Comparison of ENCODE assay signal across 9 mouse cellular contexts in genomic region chr2:151970191-151971172, GRCm38 (mm10). TPM values are rescaled to one million over a fixed set of nuclear protein-coding genes. Genes with fewer than 3 reads are reported as not detected.
DNase-seq lines count a peak whose midpoint lies in the region; ATAC-seq lines count a peak whose summit lies in the region.
"Had no signal": no experiment of that assay in that cellular context is flagged by ENCODE, and none has a peak within 500 bp of the region (broad histone marks: within the 10 kb centered on the region; RNA-seq: fewer than 3 reads in every experiment).

No protein-coding gene starts in this region.

- H3K27ac ChIP-seq in forebrain, embryonic 15.5 days (replicated peaks): peak overlapping the region; percentile 87
- H3K27ac ChIP-seq in liver, embryonic 15.5 days (replicated peaks): no peak overlapping the region
- H3K27ac ChIP-seq in neural tube, embryonic 12.5 days: peak overlapping the region; percentile 81
- H3K27ac ChIP-seq in stomach, embryonic 16.5 days (ENCODE audit: low read length): peak overlapping the region; percentile 60; the same call in 1 of the 2 replicates

- 39% methylated on average over 53 of the region's 53 CpGs for WGBS in forebrain, embryonic 15.5 days
- 44% methylated on average over 53 of the region's 53 CpGs for WGBS in liver, embryonic 15.5 days (ENCODE audit: insufficient replicate concordance)
- WGBS in neural tube, embryonic 12.5 days: 47% methylated on average over 53 of the region's 53 CpGs
- WGBS in stomach, embryonic 16.5 days: 47% methylated on average over 53 of the region's 53 CpGs

- H3K4me3 ChIP-seq in forebrain, embryonic 15.5 days: peak overlapping the region; percentile 48
- H3K4me3 ChIP-seq in liver, embryonic 15.5 days (replicated peaks): peak overlapping the region; percentile 15; the same call in 1 of the 2 replicates
- H3K4me3 ChIP-seq in neural tube, embryonic 12.5 days: peak overlapping the region; percentile 46
- H3K4me3 ChIP-seq in stomach, embryonic 16.5 days (replicated peaks; ENCODE audit: low read length): peak overlapping the region; percentile 33

- no peaks in the 10 kb centered on the region for H3K9me3 ChIP-seq in forebrain, embryonic 15.5 days
- no peaks in the 10 kb centered on the region for H3K9me3 ChIP-seq in liver, embryonic 15.5 days (replicated peaks)
- H3K9me3 ChIP-seq in neural tube, embryonic 12.5 days: no peaks in the 10 kb centered on the region
- H3K9me3 ChIP-seq in stomach, embryonic 16.5 days (replicated peaks; ENCODE audit: control insufficient read depth, low read length): no peaks in the 10 kb centered on the region
- H3K9me3 ChIP-seq: G1E had no signal

- peak; percentile 87 for DNase-seq in CD4-positive helper T cell, adult 2 months (ENCODE audit: low read depth, low spot score)
- DNase-seq in brain, embryonic 18.5 days (ENCODE audit: low read depth, low spot score): peak; percentile 85
- peak; percentile 90 to 92 for DNase-seq in heart, postnatal 10 days
- DNase-seq in kidney, postnatal 25 days: peak; percentile 89 to 93

- peak overlapping the region; percentile 69 for H3K9ac ChIP-seq in forebrain, embryonic 15.5 days (replicated peaks)
- H3K9ac ChIP-seq in liver, embryonic 15.5 days: no peak overlapping the region
- H3K9ac ChIP-seq in neural tube, embryonic 12.5 days: peak overlapping the region; percentile 77
- H3K9ac ChIP-seq in stomach, embryonic 16.5 days (ENCODE audit: low read length): peak overlapping the region; percentile 57

- peak overlapping the region; percentile 81 for H3K4me2 ChIP-seq in forebrain, embryonic 15.5 days (replicated peaks)
- H3K4me2 ChIP-seq in liver, embryonic 15.5 days: peak overlapping the region; percentile 52
- peak overlapping the region; percentile 72 for H3K4me2 ChIP-seq in neural tube, embryonic 12.5 days (replicated peaks)
- H3K4me2 ChIP-seq in stomach, embryonic 16.5 days (ENCODE audit: low read depth, low read length): peak overlapping the region; percentile 67

- intact Hi-C loops in heart, postnatal 10 days (cut with DNase I): no loop called here

- peaks cover 75% of the 10 kb centered on the region for H3K4me1 ChIP-seq in forebrain, embryonic 15.5 days
- H3K4me1 ChIP-seq in liver, embryonic 15.5 days (replicated peaks): peaks cover 63% of the 10 kb centered on the region
- H3K4me1 ChIP-seq in neural tube, embryonic 12.5 days: peaks cover 76% of the 10 kb centered on the region
- H3K4me1 ChIP-seq in stomach, embryonic 16.5 days (ENCODE audit: control insufficient read depth, insufficient read depth, low read length): peaks cover 48% of the 10 kb centered on the region

- peak; percentile 92 for ATAC-seq in forebrain, embryonic 15.5 days (replicated peaks)
- peak; percentile 68 for ATAC-seq in liver, embryonic 15.5 days (ENCODE audit: insufficient read depth)
- peak; percentile 81 for ATAC-seq in neural tube, embryonic 12.5 days (ENCODE audit: low FRiP score, low read depth)
- ATAC-seq in stomach, embryonic 16.5 days (ENCODE audit: insufficient read depth, low FRiP score): peak; percentile 91

- no peaks in the 10 kb centered on the region for H3K36me3 ChIP-seq in forebrain, embryonic 15.5 days
- peaks cover 25% of the 10 kb centered on the region for H3K36me3 ChIP-seq in liver, embryonic 15.5 days (replicated peaks)
- H3K36me3 ChIP-seq in neural tube, embryonic 12.5 days: peaks cover 14% of the 10 kb centered on the region; the same call in 1 of the 2 replicates
- peaks cover 21% of the 10 kb centered on the region for H3K36me3 ChIP-seq in stomach, embryonic 16.5 days (ENCODE audit: control insufficient read depth, insufficient read depth, low read length)

- no peaks in the 10 kb centered on the region for H3K27me3 ChIP-seq in forebrain, embryonic 15.5 days
- peaks cover 38% of the 10 kb centered on the region for H3K27me3 ChIP-seq in liver, embryonic 15.5 days
- H3K27me3 ChIP-seq in neural tube, embryonic 12.5 days (replicated peaks): no peaks in the 10 kb centered on the region; the same call in 1 of the 2 replicates
- H3K27me3 ChIP-seq in stomach, embryonic 16.5 days (ENCODE audit: control insufficient read depth, insufficient read depth, low read length): no peaks in the 10 kb centered on the region

RNA-seq across cellular contexts. Expression of gene Fam110a, which starts 9.5 kb away (rescaled TPM):
- 71.9 and 75.2 TPM in 2 replicates for polyA plus RNA-seq in forebrain, embryonic 15.5 days (2015; fragmentation: Nextera tagmentation; extraction: Ambion mirVana)
- total RNA-seq in heart, postnatal 10 days (2021): 1 to 10 TPM; 5.7 to 7.3 TPM
- polyA plus RNA-seq in liver, embryonic 15.5 days (2015; fragmentation: Nextera tagmentation; extraction: Ambion mirVana): 9.8 and 10.1 TPM in 2 replicates
- 91.5 and 94.3 TPM in 2 replicates for polyA plus RNA-seq in neural tube, embryonic 12.5 days (2016; fragmentation: Nextera tagmentation; extraction: Ambion mirVana)
- 31.2 and 32.7 TPM in 2 replicates for polyA plus RNA-seq in stomach, embryonic 16.5 days (2015; fragmentation: Nextera tagmentation; extraction: Ambion mirVana)

RNA-seq across cellular contexts. Expression of gene Slc52a3, which starts 25.8 kb away (rescaled TPM):
- 0.84 and 1.3 TPM in 2 replicates for polyA plus RNA-seq in forebrain, embryonic 15.5 days (2015; fragmentation: Nextera tagmentation; extraction: Ambion mirVana)
- 1 to 10 TPM; 2.1 to 2.6 TPM for total RNA-seq in heart, postnatal 10 days (2021)
- 1.1 and 1.3 TPM in 2 replicates for polyA plus RNA-seq in liver, embryonic 15.5 days (2015; fragmentation: Nextera tagmentation; extraction: Ambion mirVana)
- 1.1 and 1.3 TPM in 2 replicates for polyA plus RNA-seq in neural tube, embryonic 12.5 days (2016; fragmentation: Nextera tagmentation; extraction: Ambion mirVana)
- 13.9 and 21.8 TPM in 2 replicates for polyA plus RNA-seq in stomach, embryonic 16.5 days (2015; fragmentation: Nextera tagmentation; extraction: Ambion mirVana)

RNA-seq across cellular contexts. Expression of gene Angpt4, which starts 59.5 kb away (rescaled TPM):
- polyA plus RNA-seq in forebrain, embryonic 15.5 days (2015; fragmentation: Nextera tagmentation; extraction: Ambion mirVana): 0.20 TPM in 1 of 2 replicates, not detected in the other
- under 1 TPM; 0.10 to 0.22 TPM for total RNA-seq in heart, postnatal 10 days (2021)
- 0.13 TPM in 1 of 2 replicates, not detected in the other for polyA plus RNA-seq in liver, embryonic 15.5 days (2015; fragmentation: Nextera tagmentation; extraction: Ambion mirVana)
- 0.39 and 0.84 TPM in 2 replicates for polyA plus RNA-seq in neural tube, embryonic 12.5 days (2016; fragmentation: Nextera tagmentation; extraction: Ambion mirVana)
- polyA plus RNA-seq in stomach, embryonic 16.5 days (2015; fragmentation: Nextera tagmentation; extraction: Ambion mirVana): 0.46 and 0.81 TPM in 2 replicates
- total RNA-seq: G1E had no signal
- polyA plus RNA-seq: G1E had no signal
